Mouse (Mus musculus) ovary, adult 18-20 months (tissue): ENCODE measurements around the gene Vezf1.

Experiments
- DNase-seq: peaks from one replicate; pipeline ENCODE4 v3.0.0; 2022; ENCODE audit warnings: low spot score, mixed read lengths

Gene Vezf1

GRCm38 (mm10) chr11:88126306-88126793 is 58.3 kb downstream of the Vezf1 start:
- DNase-seq: no peak

DNA sequence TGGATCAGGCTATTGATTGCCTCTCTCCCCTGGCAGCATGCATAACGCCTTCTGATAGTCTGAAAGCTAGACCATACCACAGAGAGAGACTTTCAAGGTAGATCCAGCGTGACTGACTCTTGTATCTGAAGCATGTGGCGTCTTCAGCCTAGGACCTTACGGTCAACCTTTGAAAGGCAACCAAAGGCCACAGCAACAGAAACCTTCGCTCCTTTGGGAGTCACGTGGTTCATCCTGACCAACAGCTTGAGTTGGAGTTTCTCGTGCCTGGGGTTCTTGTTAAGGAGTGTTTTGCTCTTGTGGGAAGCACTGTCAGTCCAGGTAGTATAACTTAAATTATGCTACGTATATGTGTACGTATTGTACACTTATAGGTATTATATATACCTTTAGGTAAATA is 60.4 kb downstream of the Vezf1 start:
- no peak for DNase-seq

DNA sequence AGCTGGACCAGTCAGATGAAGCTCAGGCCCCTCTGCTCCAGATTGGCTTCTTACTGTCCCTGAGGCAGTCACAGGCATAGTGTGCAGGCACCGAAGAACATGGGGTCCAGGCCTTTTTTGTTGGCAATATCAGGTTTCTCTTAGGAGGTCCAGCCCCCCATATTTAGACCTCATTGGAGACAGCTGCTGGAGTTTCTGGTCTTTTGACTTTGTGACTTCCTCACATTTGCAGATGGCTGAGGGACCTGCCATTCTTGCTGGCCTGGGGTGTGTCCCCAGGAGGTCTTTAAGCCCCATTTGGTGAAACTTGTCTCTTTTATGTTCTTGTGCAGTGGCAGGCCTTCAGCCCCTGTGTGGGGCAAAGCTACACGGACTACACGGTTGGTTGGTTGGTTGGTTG is 61.2 kb downstream of the Vezf1 start:
- no peak for DNase-seq

GRCm38 (mm10) chr11:88129935-88130334 is 61.9 kb downstream of the Vezf1 start:
- DNase-seq: no peak

DNA sequence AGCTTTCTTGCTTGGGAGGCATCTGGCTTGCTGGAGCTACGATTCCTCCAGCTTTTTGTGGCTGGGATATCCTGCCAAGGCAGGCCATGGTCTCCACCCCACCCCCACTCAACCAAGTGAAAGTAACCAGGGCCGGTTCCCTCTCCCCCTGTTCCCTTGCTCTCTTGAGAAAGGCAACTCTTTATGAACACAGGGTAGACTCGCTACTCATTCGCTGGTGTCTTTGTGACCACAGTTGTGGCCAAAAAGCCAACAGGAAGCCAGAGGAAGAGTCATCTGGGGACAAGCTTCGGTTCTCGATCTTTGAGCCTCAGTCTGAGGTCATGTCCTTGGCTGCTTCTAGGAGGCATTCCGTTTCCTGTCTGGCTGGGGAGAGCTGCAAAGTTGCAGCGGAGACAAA is 63.8 kb downstream of the Vezf1 start:
- DNase-seq: peak; percentile 49
